Mouse (Mus musculus) cortical plate, adult 2 months (tissue): ENCODE data around the gene Nrip1.

Source experiments
- CTCF ChIP-seq: fragments of 200-500 bp; IDR thresholded peaks from 2 replicates; pipeline ENCODE4 v1.5.1; 2011; ENCODE audit warnings: mild to moderate bottlenecking, control low read depth, low read length; ENCODE audit not compliant: insufficient read depth; ENCODE audit errors: extremely low read depth
- POLR2A ChIP-seq: fragments of 200-500 bp; IDR thresholded peaks from 2 replicates; pipeline ENCODE4 v1.6.1; 2011; ENCODE audit warnings: mild to moderate bottlenecking, low read length, control low read depth; ENCODE audit not compliant: insufficient read depth; ENCODE audit errors: extremely low read depth

GRCm38 (mm10) chr16:76242850-76243249, 130.8 kb downstream of the Nrip1 start:
- no peak for TF ChIP-seq CTCF
- TF ChIP-seq POLR2A: no peak
